Mouse (Mus musculus): ENCODE measurements around the gene Cask. TPM values are rescaled to one million over a fixed set of nuclear protein-coding genes. Genes with fewer than 3 reads are reported as not detected.

Gene Cask
- polyA plus RNA-seq, 1 experiment from 2014 or later: 62.2 TPM

DNA sequence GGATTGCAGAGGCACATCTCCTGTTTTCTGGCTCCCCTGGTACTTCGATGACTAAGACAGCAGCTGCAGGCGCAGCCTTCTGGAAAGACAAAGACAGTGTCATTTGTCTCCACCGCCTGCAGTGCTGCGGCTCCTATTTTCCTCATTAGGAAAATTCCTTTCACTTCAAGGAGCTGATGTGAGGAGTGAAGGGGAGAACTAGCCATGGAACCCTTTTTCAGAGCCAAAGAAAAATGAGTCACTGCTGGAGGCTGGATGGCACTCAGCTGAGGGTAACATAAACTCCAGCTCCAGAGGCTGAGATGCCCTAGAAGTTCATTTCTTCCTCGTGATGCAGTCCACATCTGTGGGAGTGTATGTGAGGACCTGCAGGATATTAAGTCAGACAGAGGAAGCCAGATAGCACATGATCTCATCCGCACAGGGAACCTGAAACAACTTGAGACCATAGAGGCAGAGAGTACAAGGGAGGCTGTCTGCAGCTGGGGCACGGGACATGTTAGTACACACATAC is 348.2 kb downstream of the Cask start:
- Histone ChIP-seq H3K9me3 (ENCODE audit: control insufficient read depth, low read length) (no peaks in the 10 kb centered on the region), H3K27me3 (ENCODE audit: control insufficient read depth, insufficient read depth, low read length) (no peaks in the 10 kb centered on the region), H3K4me1 (ENCODE audit: control insufficient read depth, insufficient read depth, low read length) (no peaks in the 10 kb centered on the region), H3K4me2 (ENCODE audit: low read depth, low read length) (no peak overlapping the region), H3K9ac (replicated peaks; ENCODE audit: low read depth, low read length) (no peak overlapping the region), H3K27ac (ENCODE audit: low read depth, low read length) (peak overlapping the region; percentile 68), H3K36me3 (ENCODE audit: control insufficient read depth, insufficient read depth, low read length) (no peaks in the 10 kb centered on the region), H3K4me3 (ENCODE audit: low read depth, low read length) (no peak overlapping the region)
- WGBS: 39% methylated on average over 7 of the region's 7 CpGs
- peak; percentile 65 for ATAC-seq (ENCODE audit: low read depth)

GRCm38 (mm10) chrX:13500284-13500683 is 350.9 kb downstream of the Cask start:
- H3K27me3 ChIP-seq (ENCODE audit: control insufficient read depth, insufficient read depth, low read length): no peaks in the 10 kb centered on the region
- no peaks in the 10 kb centered on the region for H3K36me3 ChIP-seq (ENCODE audit: control insufficient read depth, insufficient read depth, low read length)
- H3K9ac ChIP-seq (replicated peaks; ENCODE audit: low read depth, low read length): no peak overlapping the region
- no peak overlapping the region for H3K27ac ChIP-seq (ENCODE audit: low read depth, low read length)
- no peak overlapping the region for H3K4me2 ChIP-seq (ENCODE audit: low read depth, low read length)
- no peak for ATAC-seq (ENCODE audit: low read depth)
- H3K9me3 ChIP-seq (ENCODE audit: control insufficient read depth, low read length): no peaks in the 10 kb centered on the region
- H3K4me1 ChIP-seq (ENCODE audit: control insufficient read depth, insufficient read depth, low read length): no peaks in the 10 kb centered on the region
- 86% methylated on average over 4 of the region's 4 CpGs for WGBS
- no peak overlapping the region for H3K4me3 ChIP-seq (ENCODE audit: low read depth, low read length)

DNA sequence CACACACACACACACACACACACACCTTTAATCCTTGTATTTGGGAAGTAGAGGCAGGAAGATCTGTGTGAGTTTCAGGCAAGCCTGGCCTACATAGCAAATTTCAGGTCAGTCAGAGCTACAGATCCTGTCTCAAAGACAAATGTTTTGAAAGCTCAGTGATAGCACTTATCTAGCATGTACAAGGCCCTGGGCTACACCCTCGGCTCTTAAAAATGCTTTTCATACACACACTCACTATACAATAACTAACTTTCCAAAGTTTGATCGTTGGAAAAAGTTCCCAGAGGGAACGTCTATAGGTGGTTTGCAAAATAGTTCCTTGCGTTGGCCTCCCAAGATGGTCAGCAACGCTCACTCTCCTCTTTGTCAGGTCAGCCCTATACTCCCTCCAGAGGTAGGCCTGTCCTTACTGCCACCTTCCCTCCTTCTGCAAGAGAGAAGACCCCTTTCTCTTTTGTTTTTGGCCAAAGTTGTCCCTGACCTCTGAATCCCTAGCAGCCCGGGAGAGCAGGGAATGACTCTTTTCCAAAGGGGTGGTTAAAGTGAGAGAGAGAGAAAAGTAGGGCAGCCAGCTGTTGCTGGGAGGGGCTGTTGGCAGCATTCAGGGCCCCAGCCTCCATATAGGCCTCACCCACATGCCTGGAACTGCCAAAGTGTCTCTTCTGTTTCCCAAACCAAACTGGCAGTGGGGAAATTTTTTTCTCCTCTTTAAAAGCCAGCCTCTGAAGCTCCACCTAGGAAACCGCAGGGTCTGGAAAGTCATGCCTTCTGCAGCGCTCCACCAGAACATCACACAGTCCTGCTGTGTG is 356.1 kb downstream of the Cask start:
- no peaks in the 10 kb centered on the region for H3K36me3 ChIP-seq (ENCODE audit: control insufficient read depth, insufficient read depth, low read length)
- 81% methylated on average over 8 of the region's 8 CpGs for WGBS
- H3K4me1 ChIP-seq (ENCODE audit: control insufficient read depth, insufficient read depth, low read length): no peaks in the 10 kb centered on the region
- H3K9me3 ChIP-seq (ENCODE audit: control insufficient read depth, low read length): no peaks in the 10 kb centered on the region
- no peak overlapping the region for H3K9ac ChIP-seq (replicated peaks; ENCODE audit: low read depth, low read length)
- H3K27me3 ChIP-seq (ENCODE audit: control insufficient read depth, insufficient read depth, low read length): no peaks in the 10 kb centered on the region
- no peak overlapping the region for H3K4me2 ChIP-seq (ENCODE audit: low read depth, low read length)
- H3K27ac ChIP-seq (ENCODE audit: low read depth, low read length): no peak overlapping the region
- H3K4me3 ChIP-seq (ENCODE audit: low read depth, low read length): no peak overlapping the region
- ATAC-seq (ENCODE audit: low read depth): no peak

- Histone ChIP-seq H3K4me2 (ENCODE audit: low read depth, low read length) (no peak overlapping the region), H3K27me3 (ENCODE audit: control insufficient read depth, insufficient read depth, low read length) (no peaks in the 10 kb centered on the region), H3K4me3 (ENCODE audit: low read depth, low read length) (no peak overlapping the region), H3K27ac (ENCODE audit: low read depth, low read length) (no peak overlapping the region), H3K9ac (replicated peaks; ENCODE audit: low read depth, low read length) (no peak overlapping the region), H3K36me3 (ENCODE audit: control insufficient read depth, insufficient read depth, low read length) (no peaks in the 10 kb centered on the region), H3K9me3 (ENCODE audit: control insufficient read depth, low read length) (no peaks in the 10 kb centered on the region), H3K4me1 (ENCODE audit: control insufficient read depth, insufficient read depth, low read length) (no peaks in the 10 kb centered on the region)
- no peak for ATAC-seq (ENCODE audit: low read depth)
These were observed 358.2 kb downstream of the Cask start for GRCm38 (mm10) chrX:13492922-13493321.

GRCm38 (mm10) chrX:13490941-13491340 is 360.2 kb downstream of the Cask start:
- no peak overlapping the region for H3K27ac ChIP-seq (ENCODE audit: low read depth, low read length)
- WGBS: 75% methylated on average over 3 of the region's 3 CpGs

DNA sequence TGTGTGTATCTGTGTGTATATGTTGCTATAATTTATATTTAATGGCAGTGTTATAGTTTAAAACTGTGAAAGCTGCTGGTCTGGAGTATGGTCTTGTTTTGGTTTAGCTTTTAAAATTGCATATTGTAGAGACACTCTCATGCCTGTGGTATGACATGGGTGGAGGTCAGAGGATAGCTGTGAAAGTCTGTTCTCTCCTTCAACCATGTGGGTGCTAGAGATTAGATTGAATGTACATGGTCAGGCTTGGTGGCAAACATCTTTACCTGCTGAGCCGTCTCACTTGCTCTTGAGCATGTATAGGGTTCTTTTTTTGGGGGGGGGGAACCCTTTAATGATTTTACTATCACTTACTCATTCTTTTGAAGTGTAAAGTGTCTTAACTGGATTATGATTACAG is 361.4 kb downstream of the Cask start:
- Histone ChIP-seq H3K36me3 (ENCODE audit: control insufficient read depth, insufficient read depth, low read length) (no peaks in the 10 kb centered on the region), H3K4me1 (ENCODE audit: control insufficient read depth, insufficient read depth, low read length) (no peaks in the 10 kb centered on the region), H3K27me3 (ENCODE audit: control insufficient read depth, insufficient read depth, low read length) (no peaks in the 10 kb centered on the region), H3K4me3 (ENCODE audit: low read depth, low read length) (no peak overlapping the region), H3K9ac (replicated peaks; ENCODE audit: low read depth, low read length) (no peak overlapping the region), H3K9me3 (ENCODE audit: control insufficient read depth, low read length) (no peaks in the 10 kb centered on the region), H3K27ac (ENCODE audit: low read depth, low read length) (no peak overlapping the region), H3K4me2 (ENCODE audit: low read depth, low read length) (no peak overlapping the region)
- ATAC-seq (ENCODE audit: low read depth): no peak
- WGBS: 80% methylated on average over 1 of the region's 1 CpGs

More at GRCm38 (mm10) chrX:13490941-13491340, 360.2 kb downstream of the Cask start:
- no peaks in the 10 kb centered on the region for H3K36me3 ChIP-seq (ENCODE audit: control insufficient read depth, insufficient read depth, low read length)
- no peaks in the 10 kb centered on the region for H3K27me3 ChIP-seq (ENCODE audit: control insufficient read depth, insufficient read depth, low read length)
- H3K4me2 ChIP-seq (ENCODE audit: low read depth, low read length): no peak overlapping the region
- H3K9ac ChIP-seq (replicated peaks; ENCODE audit: low read depth, low read length): no peak overlapping the region
- no peak for ATAC-seq (ENCODE audit: low read depth)
- H3K4me1 ChIP-seq (ENCODE audit: control insufficient read depth, insufficient read depth, low read length): no peaks in the 10 kb centered on the region
- H3K4me3 ChIP-seq (ENCODE audit: low read depth, low read length): no peak overlapping the region
- no peaks in the 10 kb centered on the region for H3K9me3 ChIP-seq (ENCODE audit: control insufficient read depth, low read length)

DNA sequence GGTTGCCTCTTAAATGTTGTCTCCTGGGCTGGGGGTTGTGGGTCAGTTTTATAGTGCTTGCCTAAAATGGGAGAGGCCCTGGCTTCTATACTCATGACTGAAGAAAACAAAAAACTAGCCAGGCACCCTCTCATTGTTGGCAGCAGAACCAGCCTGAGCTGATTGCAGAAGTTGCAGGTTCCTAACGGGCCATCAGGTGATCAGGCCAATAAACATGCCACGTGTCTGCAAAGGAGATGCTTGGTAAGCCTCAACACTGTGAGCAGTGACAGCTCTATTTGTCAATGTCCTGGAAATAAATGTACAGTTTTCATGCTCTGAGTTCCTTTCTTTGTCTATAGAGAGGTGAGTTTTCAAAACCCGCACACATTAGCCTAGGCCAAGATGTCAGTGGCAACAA is 362.2 kb downstream of the Cask start:
- H3K4me3 ChIP-seq (ENCODE audit: low read depth, low read length): no peak overlapping the region
- H3K4me2 ChIP-seq (ENCODE audit: low read depth, low read length): no peak overlapping the region
- H3K9me3 ChIP-seq (ENCODE audit: control insufficient read depth, low read length): no peaks in the 10 kb centered on the region
- no peak overlapping the region for H3K27ac ChIP-seq (ENCODE audit: low read depth, low read length)
- 76% methylated on average over 3 of the region's 3 CpGs for WGBS
- ATAC-seq (ENCODE audit: low read depth): no peak
- H3K4me1 ChIP-seq (ENCODE audit: control insufficient read depth, insufficient read depth, low read length): no peaks in the 10 kb centered on the region
- no peaks in the 10 kb centered on the region for H3K36me3 ChIP-seq (ENCODE audit: control insufficient read depth, insufficient read depth, low read length)
- no peaks in the 10 kb centered on the region for H3K27me3 ChIP-seq (ENCODE audit: control insufficient read depth, insufficient read depth, low read length)
- H3K9ac ChIP-seq (replicated peaks; ENCODE audit: low read depth, low read length): no peak overlapping the region

- no peaks in the 10 kb centered on the region for H3K36me3 ChIP-seq (ENCODE audit: control insufficient read depth, insufficient read depth, low read length)
- no peak overlapping the region for H3K4me2 ChIP-seq (ENCODE audit: low read depth, low read length)
- no peaks in the 10 kb centered on the region for H3K9me3 ChIP-seq (ENCODE audit: control insufficient read depth, low read length)
- no peaks in the 10 kb centered on the region for H3K27me3 ChIP-seq (ENCODE audit: control insufficient read depth, insufficient read depth, low read length)
- no peak for ATAC-seq (ENCODE audit: low read depth)
- no peak overlapping the region for H3K27ac ChIP-seq (ENCODE audit: low read depth, low read length)
- H3K4me1 ChIP-seq (ENCODE audit: control insufficient read depth, insufficient read depth, low read length): no peaks in the 10 kb centered on the region
- H3K9ac ChIP-seq (replicated peaks; ENCODE audit: low read depth, low read length): no peak overlapping the region
- no peak overlapping the region for H3K4me3 ChIP-seq (ENCODE audit: low read depth, low read length)
These were observed 366.7 kb downstream of the Cask start for GRCm38 (mm10) chrX:13484447-13484846.

GRCm38 (mm10) chrX:13482576-13482975 is 368.6 kb downstream of the Cask start:
- Histone ChIP-seq H3K9ac (replicated peaks; ENCODE audit: low read depth, low read length) (no peak overlapping the region), H3K27ac (ENCODE audit: low read depth, low read length) (no peak overlapping the region), H3K4me3 (ENCODE audit: low read depth, low read length) (no peak overlapping the region), H3K4me2 (ENCODE audit: low read depth, low read length) (no peak overlapping the region), H3K9me3 (ENCODE audit: control insufficient read depth, low read length) (no peaks in the 10 kb centered on the region), H3K4me1 (ENCODE audit: control insufficient read depth, insufficient read depth, low read length) (no peaks in the 10 kb centered on the region), H3K27me3 (ENCODE audit: control insufficient read depth, insufficient read depth, low read length) (no peaks in the 10 kb centered on the region), H3K36me3 (ENCODE audit: control insufficient read depth, insufficient read depth, low read length) (no peaks in the 10 kb centered on the region)
- WGBS: 85% methylated on average over 1 of the region's 1 CpGs
- no peak for ATAC-seq (ENCODE audit: low read depth)

Data from neural tube, embryonic 14.5 days (tissue).